Mouse (Mus musculus): ENCODE data around the gene Tlr9. TPM values are rescaled to one million over a fixed set of nuclear protein-coding genes. Genes with fewer than 3 reads are reported as not detected.

Gene Tlr9
- total and polyA plus RNA-seq, 3 experiments: not detected

DNA sequence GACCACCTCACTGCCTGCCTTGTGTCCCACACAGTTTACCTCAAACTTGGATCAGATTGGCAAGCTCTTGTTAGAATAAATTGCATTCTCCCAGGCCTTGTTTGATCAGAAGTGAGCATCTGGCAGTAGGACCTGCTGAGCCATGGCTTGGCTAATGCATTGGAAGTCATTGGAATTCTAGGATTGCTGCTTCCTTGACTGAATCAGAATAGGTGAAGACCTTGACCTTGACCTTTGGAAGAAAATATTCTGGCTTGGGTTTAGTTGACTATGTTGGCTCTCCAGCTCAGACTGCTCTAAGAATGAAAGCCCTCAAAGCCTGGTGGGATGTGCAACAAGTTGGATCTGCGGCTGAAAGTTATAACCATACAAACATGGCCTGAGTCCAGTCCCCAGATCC, 31.0 kb upstream of the Tlr9 start:
- H3K4me3 ChIP-seq (ENCODE audit: control insufficient read depth in 1 of 2, insufficient read depth in 1 of 2, low read depth in 2 of 2, low read length in 2 of 2): no peak overlapping the region
- no peak overlapping the region for H3K9ac ChIP-seq (ENCODE audit: control insufficient read depth, low read depth, low read length, poor library complexity, severe bottlenecking)
- no peak overlapping the region for H3K27ac ChIP-seq (ENCODE audit: control insufficient read depth, low read depth, low read length)
- H3K9me3 ChIP-seq (replicated peaks; ENCODE audit: insufficient read depth, low read length): no peaks in the 10 kb centered on the region
- TF ChIP-seq RCOR1 (IDR thresholded peaks at IDR 0.05; ENCODE audit: low read depth, low read length): no peak
- no peak for TF ChIP-seq RAD21 (IDR thresholded peaks at IDR 0.05; ENCODE audit: low read depth, low read length)
- TF ChIP-seq ZKSCAN1 (IDR thresholded peaks at IDR 0.05; ENCODE audit: low read depth, low read length): no peak
- TF ChIP-seq CHD1 (IDR thresholded peaks at IDR 0.05; ENCODE audit: low read depth, low read length): no peak
- no peak for TF ChIP-seq POLR2AphosphoS2 (IDR thresholded peaks at IDR 0.05; ENCODE audit: low read length)
- TF ChIP-seq USF1 (IDR thresholded peaks at IDR 0.05; ENCODE audit: low read depth, low read length): no peak
- TF ChIP-seq MEF2A (IDR thresholded peaks at IDR 0.05; ENCODE audit: extremely low read depth, insufficient replicate concordance, low read depth, low read length, poor library complexity, severe bottlenecking): no peak
- no peak for TF ChIP-seq NELFE (IDR thresholded peaks at IDR 0.05; ENCODE audit: low read depth, low read length)
- no peak for TF ChIP-seq UBTF (IDR thresholded peaks at IDR 0.05; ENCODE audit: borderline replicate concordance, insufficient read depth, low read depth, low read length)
- no peak for TF ChIP-seq SMC3 (IDR thresholded peaks at IDR 0.05; ENCODE audit: low read depth, low read length)
- no peak for TF ChIP-seq TAL1 (IDR thresholded peaks at IDR 0.05; ENCODE audit: low read length)
- no peak for TF ChIP-seq CHD2 (IDR thresholded peaks at IDR 0.05; ENCODE audit: low read length)
- TF ChIP-seq USF2 (IDR thresholded peaks at IDR 0.05; ENCODE audit: borderline replicate concordance in 1 of 2, insufficient read depth in 1 of 2, low read depth in 1 of 2, low read length in 2 of 2): no peak
- no peak for TF ChIP-seq MAX (IDR thresholded peaks at IDR 0.05; ENCODE audit: low read length)
- no peak for TF ChIP-seq MAZ (IDR thresholded peaks at IDR 0.05; ENCODE audit: low read depth, low read length)
- TF ChIP-seq TCF12 (IDR thresholded peaks at IDR 0.05; ENCODE audit: low read depth, low read length): no peak
- no peak for TF ChIP-seq POLR2AphosphoS5 (IDR thresholded peaks at IDR 0.05; ENCODE audit: borderline replicate concordance, low read depth, low read length)
- no peak for TF ChIP-seq SIN3A (IDR thresholded peaks at IDR 0.05; ENCODE audit: low read length)
- TF ChIP-seq ELF1 (IDR thresholded peaks at IDR 0.05; ENCODE audit: low read depth, low read length): no peak
- TF ChIP-seq HCFC1 (IDR thresholded peaks at IDR 0.05; ENCODE audit: low read depth, low read length): no peak
- no peaks in the 10 kb centered on the region for H3K27me3 ChIP-seq (ENCODE audit: control insufficient read depth in 1 of 2, insufficient read depth in 2 of 2, low read length in 2 of 2)
- no peaks in the 10 kb centered on the region for H3K79me2 ChIP-seq (ENCODE audit: control insufficient read depth, insufficient read depth, low read length, poor library complexity)
- no peaks in the 10 kb centered on the region for H3K4me1 ChIP-seq (ENCODE audit: control insufficient read depth in 1 of 2, insufficient read depth in 2 of 2, low read length in 2 of 2)
- H3K36me3 ChIP-seq (ENCODE audit: control insufficient read depth in 1 of 2, insufficient read depth in 2 of 2, low read length in 2 of 2): peaks cover 0 to 14% of the 10 kb centered on the region in 2 experiments; a peak in 2 of 4 replicates
- no peak for DNase-seq (ENCODE audit: low read depth, low spot score)

DNA sequence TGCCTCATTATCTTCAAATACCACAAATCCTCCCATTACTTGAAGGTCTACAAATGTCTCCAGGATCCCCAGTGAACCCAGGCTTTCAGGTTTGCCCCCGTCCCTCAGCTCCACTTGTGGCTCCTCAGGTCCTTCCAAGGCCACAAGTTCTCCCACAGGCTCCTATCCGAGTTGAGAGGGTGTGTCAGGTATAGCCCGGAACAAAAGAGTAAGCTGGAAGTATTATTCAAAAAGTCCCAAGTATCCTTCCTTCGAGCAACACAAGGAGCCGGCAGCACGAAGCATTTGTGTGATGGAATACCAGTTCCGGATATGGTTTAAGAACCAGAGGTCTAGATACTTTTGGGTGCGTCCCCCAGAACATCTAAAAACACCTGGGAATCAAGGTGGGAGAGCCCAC, 30.4 kb upstream of the Tlr9 start:
- H3K4me3 ChIP-seq (ENCODE audit: control insufficient read depth in 1 of 2, insufficient read depth in 1 of 2, low read depth in 2 of 2, low read length in 2 of 2): no peak overlapping the region
- no peak overlapping the region for H3K9ac ChIP-seq (ENCODE audit: control insufficient read depth, low read depth, low read length, poor library complexity, severe bottlenecking)
- no peak for DNase-seq (ENCODE audit: low read depth, low spot score)
- H3K27ac ChIP-seq (ENCODE audit: control insufficient read depth, low read depth, low read length): no peak overlapping the region
- no peaks in the 10 kb centered on the region for H3K4me1 ChIP-seq (ENCODE audit: control insufficient read depth in 1 of 2, insufficient read depth in 2 of 2, low read length in 2 of 2)
- no peaks in the 10 kb centered on the region for H3K79me2 ChIP-seq (ENCODE audit: control insufficient read depth, insufficient read depth, low read length, poor library complexity)
- H3K9me3 ChIP-seq (replicated peaks; ENCODE audit: insufficient read depth, low read length): no peaks in the 10 kb centered on the region
- no peak for TF ChIP-seq MEF2A (IDR thresholded peaks at IDR 0.05; ENCODE audit: extremely low read depth, insufficient replicate concordance, low read depth, low read length, poor library complexity, severe bottlenecking)
- TF ChIP-seq NELFE (IDR thresholded peaks at IDR 0.05; ENCODE audit: low read depth, low read length): no peak
- TF ChIP-seq MYB (IDR thresholded peaks at IDR 0.05; ENCODE audit: low read depth, low read length): no peak
- no peak for TF ChIP-seq POLR2A (IDR thresholded peaks at IDR 0.05; ENCODE audit: control insufficient read depth in 1 of 2, insufficient read depth in 1 of 2, low read depth in 1 of 2, low read length in 2 of 2, poor library complexity in 1 of 2)
- TF ChIP-seq USF2 (IDR thresholded peaks at IDR 0.05; ENCODE audit: borderline replicate concordance in 1 of 2, insufficient read depth in 1 of 2, low read depth in 1 of 2, low read length in 2 of 2): no peak
- no peak for TF ChIP-seq SMC3 (IDR thresholded peaks at IDR 0.05; ENCODE audit: low read depth, low read length)
- TF ChIP-seq GATA1 (IDR thresholded peaks at IDR 0.05; ENCODE audit: low read depth, low read length): no peak
- TF ChIP-seq TAL1 (IDR thresholded peaks at IDR 0.05; ENCODE audit: low read length): no peak
- no peaks in the 10 kb centered on the region for H3K27me3 ChIP-seq (ENCODE audit: control insufficient read depth in 1 of 2, insufficient read depth in 2 of 2, low read length in 2 of 2)
- H3K36me3 ChIP-seq (ENCODE audit: control insufficient read depth in 1 of 2, insufficient read depth in 2 of 2, low read length in 2 of 2): peaks cover 0 to 13% of the 10 kb centered on the region in 2 experiments; a peak in 2 of 4 replicates

All from MEL (cell line).